Mouse (Mus musculus): ENCODE measurements around the gene Abhd12. TPM values are rescaled to one million over a fixed set of nuclear protein-coding genes. Genes with fewer than 3 reads are reported as not detected.

The Abhd12 gene
- total and polyA plus RNA-seq, 2 experiments from 2014 or later, result 150 to 152 TPM

DNA sequence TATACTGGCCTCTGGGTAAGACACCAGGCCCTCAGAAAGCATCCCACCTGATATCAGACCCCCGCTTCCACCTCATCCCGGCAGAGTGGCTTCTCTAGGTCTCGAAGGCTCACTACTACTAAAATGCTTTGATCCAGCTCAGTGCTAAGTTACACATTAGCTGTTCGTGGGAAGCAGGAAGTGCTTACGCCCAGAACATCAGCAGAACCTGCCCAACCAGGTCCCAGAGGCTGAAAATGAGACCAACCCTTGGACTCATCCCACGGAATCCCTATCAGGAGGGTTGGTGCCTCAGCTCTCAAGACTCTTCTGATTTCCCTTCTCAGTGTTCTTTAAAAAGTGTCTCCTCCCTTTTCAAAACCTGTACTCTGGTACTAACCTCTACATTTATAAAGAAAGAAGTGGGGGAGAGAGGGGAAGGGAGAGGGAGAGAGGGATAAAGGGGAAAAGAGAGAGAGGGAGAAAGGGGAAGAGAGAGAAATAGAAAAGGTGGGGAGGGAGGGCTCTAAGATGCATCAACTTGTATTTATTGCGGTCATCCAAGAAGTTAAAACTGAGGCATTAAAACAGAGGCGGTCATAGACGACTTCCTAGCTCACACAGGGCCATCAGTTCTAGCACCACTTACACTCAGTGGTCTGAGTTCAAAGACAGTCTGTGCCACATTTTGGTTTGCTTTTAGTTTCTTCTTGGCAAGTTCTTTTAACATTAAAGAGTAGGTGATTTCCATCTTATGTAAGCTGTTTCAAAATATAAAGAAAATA lies 45.6 kb downstream of the Abhd12 start:
- Histone ChIP-seq H3K9ac (no peak overlapping the region), H3K4me1 (ENCODE audit: insufficient read depth) (no peaks in the 10 kb centered on the region), H3K4me2 (ENCODE audit: low read depth) (no peak overlapping the region), H3K27ac (ENCODE audit: low read depth, low read length) (no peak overlapping the region), H3K9me3 (ENCODE audit: low read length) (no peaks in the 10 kb centered on the region), H3K27me3 (ENCODE audit: insufficient read depth, low read length) (no peaks in the 10 kb centered on the region), H3K36me3 (ENCODE audit: insufficient read depth) (0 out of 2 replicates have a peak, but pooled peaks cover 5% of the 10 kb centered on the region), H3K4me3 (ENCODE audit: low read depth, low read length) (no peak overlapping the region)
- WGBS, result 92% methylated on average over 9 of the region's 9 CpGs
- TF ChIP-seq CTCF (IDR thresholded peaks at IDR 0.05; ENCODE audit: low read depth), result no peak
- ATAC-seq, result no peak
- DNase-seq, result no peak

DNA sequence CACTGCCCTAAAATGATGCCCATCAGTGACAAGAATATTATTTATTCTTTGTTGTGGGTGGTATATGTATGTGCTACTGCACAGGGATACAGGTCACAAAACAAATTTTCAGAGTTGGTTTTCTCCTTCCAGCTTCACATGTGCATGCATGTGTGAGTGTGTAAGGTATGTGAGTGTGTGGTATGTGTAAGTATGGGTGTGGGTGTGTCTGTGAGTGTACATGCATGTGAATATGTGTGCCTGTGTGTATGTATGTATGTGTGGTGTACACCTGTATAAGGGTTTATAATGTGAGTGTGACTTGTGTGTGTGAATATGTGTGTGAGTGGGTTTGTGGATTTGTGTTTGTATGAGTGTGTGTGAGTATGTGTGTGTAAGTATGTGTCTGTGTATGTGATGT lies 49.4 kb downstream of the Abhd12 start:
- TF ChIP-seq CTCF (IDR thresholded peaks at IDR 0.05; ENCODE audit: low read depth), result no peak
- no peaks in the 10 kb centered on the region for H3K4me1 ChIP-seq (ENCODE audit: insufficient read depth)
- ATAC-seq, result no peak
- H3K4me3 ChIP-seq (ENCODE audit: low read depth, low read length), result no peak overlapping the region
- H3K36me3 ChIP-seq (ENCODE audit: insufficient read depth), result 0 out of 2 replicates have a peak, but pooled peaks cover 5% of the 10 kb centered on the region
- no peaks in the 10 kb centered on the region for H3K9me3 ChIP-seq (ENCODE audit: low read length)
- H3K27me3 ChIP-seq (ENCODE audit: insufficient read depth, low read length), result no peaks in the 10 kb centered on the region
- no peak overlapping the region for H3K27ac ChIP-seq (ENCODE audit: low read depth, low read length)
- no peak overlapping the region for H3K4me2 ChIP-seq (ENCODE audit: low read depth)
- no peak for DNase-seq
- no peak overlapping the region for H3K9ac ChIP-seq

DNA sequence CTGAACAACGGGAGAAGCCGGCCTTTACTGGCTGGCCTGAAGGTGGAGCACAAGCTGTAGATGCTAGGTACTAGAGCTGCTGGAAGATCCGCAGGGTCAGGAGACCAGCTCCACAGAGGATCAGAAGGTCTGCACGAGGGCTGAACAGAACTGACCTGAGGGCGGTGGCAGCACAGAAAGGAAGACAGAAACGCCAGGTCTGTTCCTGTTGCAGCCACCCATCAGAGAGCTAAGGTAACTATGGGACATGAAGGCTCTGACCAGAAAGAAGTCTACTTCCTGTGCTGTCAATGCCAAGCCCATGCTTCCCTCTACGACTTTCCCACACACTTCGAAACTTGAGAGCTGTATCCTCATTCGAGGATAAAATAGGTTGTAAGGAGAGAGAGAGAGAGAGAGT lies 53.3 kb downstream of the Abhd12 start:
- Histone ChIP-seq H3K9me3 (ENCODE audit: low read length) (no peaks in the 10 kb centered on the region), H3K36me3 (ENCODE audit: insufficient read depth) (peaks cover 7% of the 10 kb centered on the region; the same call in 1 of the 2 replicates), H3K4me1 (ENCODE audit: insufficient read depth) (no peaks in the 10 kb centered on the region), H3K27ac (ENCODE audit: low read depth, low read length) (no peak overlapping the region), H3K27me3 (ENCODE audit: insufficient read depth, low read length) (no peaks in the 10 kb centered on the region), H3K9ac (no peak overlapping the region), H3K4me3 (ENCODE audit: low read depth, low read length) (no peak overlapping the region), H3K4me2 (ENCODE audit: low read depth) (no peak overlapping the region)
- DNase-seq, result no peak
- WGBS, result 79% methylated on average over 9 of the region's 9 CpGs
- no peak for TF ChIP-seq CTCF (IDR thresholded peaks at IDR 0.05; ENCODE audit: low read depth)
- ATAC-seq, result no peak

DNA sequence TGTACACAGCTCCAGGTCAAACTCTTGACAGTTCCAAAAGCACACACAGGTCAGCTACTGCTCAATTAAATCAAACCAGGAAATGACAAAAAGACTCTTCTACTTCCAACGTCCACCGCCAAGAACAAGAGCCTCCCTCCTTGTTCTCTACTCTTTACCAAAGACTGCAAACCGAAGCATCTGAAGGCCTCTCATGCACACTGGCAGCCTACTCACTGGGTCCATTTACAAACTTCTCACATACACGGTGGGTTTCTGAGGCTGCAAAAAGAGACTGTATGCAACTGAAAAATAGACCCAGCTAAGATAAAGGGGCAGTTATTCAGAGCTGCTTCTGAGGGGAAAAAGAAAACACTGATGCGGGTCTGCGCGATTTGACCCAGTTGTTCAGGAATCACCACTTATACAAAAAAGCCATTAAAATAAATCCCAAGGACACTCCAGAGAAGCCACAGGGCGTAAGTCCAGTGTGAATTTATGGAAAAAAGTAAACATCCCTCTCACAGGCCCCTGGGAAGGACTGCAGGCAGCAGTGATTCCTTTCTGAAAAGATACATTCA lies 57.0 kb downstream of the Abhd12 start:
- Histone ChIP-seq H3K27ac (ENCODE audit: low read depth, low read length) (peak overlapping the region; percentile 57), H3K9ac (no peak overlapping the region), H3K9me3 (ENCODE audit: low read length) (no peaks in the 10 kb centered on the region), H3K4me2 (ENCODE audit: low read depth) (no peak overlapping the region), H3K36me3 (ENCODE audit: insufficient read depth) (peaks cover 5% of the 10 kb centered on the region; the same call in 1 of the 2 replicates), H3K4me1 (ENCODE audit: insufficient read depth) (no peaks in the 10 kb centered on the region), H3K4me3 (ENCODE audit: low read depth, low read length) (no peak overlapping the region), H3K27me3 (ENCODE audit: insufficient read depth, low read length) (no peaks in the 10 kb centered on the region)
- TF ChIP-seq CTCF (IDR thresholded peaks at IDR 0.05; ENCODE audit: low read depth), result no peak
- ATAC-seq (peak; percentile 64), DNase-seq (peak; percentile 39)
- WGBS, result 41% methylated on average over 8 of the region's 8 CpGs

DNA sequence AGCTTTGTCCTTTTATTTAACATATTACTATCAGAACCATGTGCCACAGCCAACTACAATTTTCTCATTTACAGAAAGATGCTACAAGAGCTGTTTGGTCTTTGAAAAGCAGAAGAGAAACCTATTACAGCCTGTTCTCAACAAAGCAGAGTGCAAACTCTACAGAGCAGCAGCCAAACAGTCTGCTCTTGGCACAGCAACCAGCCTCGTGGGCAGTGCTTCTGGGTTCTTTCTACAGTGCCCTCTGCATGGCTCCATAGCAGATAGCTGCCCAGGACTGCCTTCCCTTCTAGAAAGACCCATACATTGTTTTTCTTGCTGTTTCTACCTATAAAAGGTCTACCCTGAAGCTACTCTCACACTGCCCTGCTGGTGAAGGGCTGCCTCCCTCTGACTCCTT lies 59.7 kb downstream of the Abhd12 start:
- peak overlapping the region; percentile 59 for H3K27ac ChIP-seq (ENCODE audit: low read depth, low read length)
- ATAC-seq (peak; percentile 61), DNase-seq (peak; percentile 38)
- no peaks in the 10 kb centered on the region for H3K9me3 ChIP-seq (ENCODE audit: low read length)
- no peak for TF ChIP-seq CTCF (IDR thresholded peaks at IDR 0.05; ENCODE audit: low read depth)
- 36% methylated on average over 1 of the region's 1 CpGs for WGBS
- no peak overlapping the region for H3K9ac ChIP-seq
- no peaks in the 10 kb centered on the region for H3K4me1 ChIP-seq (ENCODE audit: insufficient read depth)
- no peak overlapping the region for H3K4me3 ChIP-seq (ENCODE audit: low read depth, low read length)
- H3K36me3 ChIP-seq (ENCODE audit: insufficient read depth), result peaks cover 5% of the 10 kb centered on the region; the same call in 1 of the 2 replicates
- H3K27me3 ChIP-seq (ENCODE audit: insufficient read depth, low read length), result no peaks in the 10 kb centered on the region
- no peak overlapping the region for H3K4me2 ChIP-seq (ENCODE audit: low read depth)

DNA sequence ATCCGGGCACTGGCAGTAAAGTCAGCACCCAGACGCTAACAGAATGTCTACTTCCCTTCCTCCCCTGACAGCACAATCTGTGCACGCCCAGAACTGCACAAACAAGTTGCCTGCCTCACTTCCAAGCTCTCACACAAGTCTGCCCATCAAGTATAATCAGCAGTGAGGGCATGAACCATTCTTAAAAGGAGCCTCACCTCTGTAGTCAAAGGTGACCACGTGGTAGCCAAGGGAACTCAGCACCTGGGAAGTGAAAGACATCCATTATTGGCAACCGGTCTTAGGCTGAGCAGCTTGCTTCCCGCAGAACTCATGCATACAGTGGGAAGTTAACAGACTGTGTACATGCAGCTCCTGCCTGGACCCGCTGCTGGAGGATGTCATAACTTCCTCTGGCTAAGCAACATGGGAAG lies 62.5 kb downstream of the Abhd12 start:
- DNase-seq (peak; percentile 47), ATAC-seq (peak; percentile 79)
- Histone ChIP-seq H3K4me3 (ENCODE audit: low read depth, low read length) (no peak overlapping the region), H3K27ac (ENCODE audit: low read depth, low read length) (peak overlapping the region; percentile 66), H3K4me1 (ENCODE audit: insufficient read depth) (no peaks in the 10 kb centered on the region), H3K36me3 (ENCODE audit: insufficient read depth) (peaks cover 21% of the 10 kb centered on the region), H3K27me3 (ENCODE audit: insufficient read depth, low read length) (no peaks in the 10 kb centered on the region), H3K9ac (no peak overlapping the region), H3K9me3 (ENCODE audit: low read length) (no peaks in the 10 kb centered on the region), H3K4me2 (ENCODE audit: low read depth) (no peak overlapping the region)
- 69% methylated on average over 7 of the region's 7 CpGs for WGBS
- no peak for TF ChIP-seq CTCF (IDR thresholded peaks at IDR 0.05; ENCODE audit: low read depth)

DNA sequence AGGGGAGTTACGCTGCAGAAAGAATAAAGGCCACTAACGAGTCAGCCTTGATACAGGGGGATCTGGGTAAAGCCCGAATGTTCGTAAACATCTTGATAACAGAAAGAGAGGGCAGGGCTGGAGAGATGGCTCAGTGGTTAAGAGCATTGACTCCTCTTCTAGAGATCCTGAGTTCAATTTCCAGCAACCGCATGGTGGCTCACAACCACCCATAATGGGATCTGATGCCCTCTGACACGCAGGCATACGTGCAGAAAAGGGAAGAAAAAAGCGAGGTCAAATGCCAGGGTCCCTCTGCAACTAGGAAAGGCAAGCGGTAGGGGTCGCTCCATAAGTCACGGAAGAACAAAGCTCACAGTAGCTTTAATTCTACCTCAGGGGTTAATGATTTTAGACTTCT lies 63.4 kb downstream of the Abhd12 start:
- no peak overlapping the region for H3K4me3 ChIP-seq (ENCODE audit: low read depth, low read length)

More for the DNA sequence above, 63.4 kb downstream of the Abhd12 start:
- ATAC-seq (no peak), DNase-seq (no peak)
- peaks cover 23% of the 10 kb centered on the region for H3K36me3 ChIP-seq (ENCODE audit: insufficient read depth)
- TF ChIP-seq CTCF (IDR thresholded peaks at IDR 0.05; ENCODE audit: low read depth), result no peak
- WGBS, result 72% methylated on average over 11 of the region's 11 CpGs
- no peak overlapping the region for H3K9ac ChIP-seq
- H3K9me3 ChIP-seq (ENCODE audit: low read length), result no peaks in the 10 kb centered on the region
- no peak overlapping the region for H3K4me2 ChIP-seq (ENCODE audit: low read depth)
- H3K27me3 ChIP-seq (ENCODE audit: insufficient read depth, low read length), result no peaks in the 10 kb centered on the region
- no peaks in the 10 kb centered on the region for H3K4me1 ChIP-seq (ENCODE audit: insufficient read depth)
- 0 out of 2 replicates have a peak overlapping the region, but pooled peaks have one; percentile 66 for H3K27ac ChIP-seq (ENCODE audit: low read depth, low read length)

Data from forebrain, postnatal 0 days (tissue).